Mouse (Mus musculus) hindbrain, embryonic 16.5 days (tissue): Measurements from ENCODE around the gene Blzf1. TPM values are rescaled to one million over a fixed set of nuclear protein-coding genes. Genes with fewer than 3 reads are reported as not detected.

Experiments
- ATAC-seq: fragments of 200-750 bp; cut with Nextera tagmentation; 2 replicates; pipeline ENCODE4 v1.8.0; 2017; ENCODE audit warnings: moderate TSS enrichment, moderate library complexity
- H3K27ac ChIP-seq: fragments of 300-500 bp; sonication (generic); 2 replicates; pipeline ENCODE4 v1.5.1; 2014; ENCODE audit warnings: low read depth, mild to moderate bottlenecking, control low read depth, low read length, moderate library complexity
- H3K27me3 ChIP-seq: fragments of 300-500 bp; sonication (generic); replicated peaks from 2 replicates; pipeline ENCODE4 v1.6.1; 2014; ENCODE audit warnings: low read length; ENCODE audit not compliant: control insufficient read depth, insufficient read depth
- H3K36me3 ChIP-seq: fragments of 300-500 bp; sonication (generic); 2 replicates; pipeline ENCODE4 v1.6.1; 2014; ENCODE audit warnings: mild to moderate bottlenecking, low read length, moderate library complexity, mixed read lengths; ENCODE audit not compliant: control insufficient read depth, insufficient read depth
- H3K4me1 ChIP-seq: fragments of 300-500 bp; sonication (generic); 2 replicates; pipeline ENCODE4 v1.6.1; 2014; ENCODE audit warnings: low read depth, low read length; ENCODE audit not compliant: control insufficient read depth, insufficient read depth
- H3K4me2 ChIP-seq: fragments of 300-500 bp; sonication (generic); 2 replicates; pipeline ENCODE4 v1.6.1; 2014; ENCODE audit warnings: mild to moderate bottlenecking, low read length, control low read depth, moderate library complexity
- H3K4me3 ChIP-seq: fragments of 300-500 bp; sonication (generic); 2 replicates; pipeline ENCODE4 v1.5.1; 2014; ENCODE audit warnings: mild to moderate bottlenecking, low read length, control low read depth, moderate library complexity
- H3K9ac ChIP-seq: fragments of 300-500 bp; sonication (generic); 2 replicates; pipeline ENCODE4 v1.6.1; 2014; ENCODE audit warnings: low read depth, mild to moderate bottlenecking, control low read depth, low read length, moderate library complexity
- H3K9me3 ChIP-seq: fragments of 300-500 bp; sonication (generic); 2 replicates; pipeline ENCODE4 v1.6.1; 2014; ENCODE audit warnings: mild to moderate bottlenecking, low read length, moderate library complexity; ENCODE audit not compliant: control insufficient read depth
- WGBS: fragments of 180-500 bp; shearing (Covaris S2); extraction: QIAGEN DNeasy Blood & Tissue Kit; methylation state at CpG from one replicate; pipeline ENCODE4 v1.1.7; 2014; 5-methylcytosine and 5-hydroxymethylcytosine counted together
- polyA plus RNA-seq: library from polyadenylated mRNA; unstranded; fragments of >200 nt; fragmentation: Nextera tagmentation; extraction: Ambion mirVana; gene quantifications from 2 replicates; pipeline ENCODE4 v1.2.1, GENCODE M21; 2015

Gene Blzf1
- 29.4 and 31.3 TPM in 2 replicates for polyA plus RNA-seq

- Histone ChIP-seq H3K4me2 (peak within 1 kb of the TSS; percentile 89), H3K27ac (peak within 1 kb of the TSS; percentile 69), H3K4me1 (peaks cover 11% of the 10 kb centered on the region), H3K27me3 (no peaks in the 10 kb centered on the region), H3K9me3 (no peaks in the 10 kb centered on the region), H3K4me3 (peak within 1 kb of the TSS; percentile 74), H3K36me3 (peaks cover 4% of the 10 kb centered on the region), H3K9ac (peak within 1 kb of the TSS; percentile 76)
- peak; percentile 99 for ATAC-seq
- WGBS = under 1% methylated on average over 35 of the region's 35 CpGs
Observed at GRCm38 (mm10) chr1:164307124-164307751, at the start of gene Blzf1. TSS of gene Blzf1 (minus strand) at chr1:164307489.

- Histone ChIP-seq H3K9ac (no peak overlapping the region), H3K27ac (no peak overlapping the region), H3K36me3 (no peaks in the 10 kb centered on the region; the same call in 1 of the 2 replicates), H3K4me3 (no peak overlapping the region), H3K4me2 (no peak overlapping the region), H3K27me3 (no peaks in the 10 kb centered on the region), H3K9me3 (no peaks in the 10 kb centered on the region), H3K4me1 (no peaks in the 10 kb centered on the region)
- WGBS = 36% methylated on average over 3 of the region's 3 CpGs
- no peak for ATAC-seq
Observed at GRCm38 (mm10) chr1:164353443-164353842, 46.2 kb upstream of the Blzf1 start.

GRCm38 (mm10) chr1:164342161-164342560, 34.9 kb upstream of the Blzf1 start:
- Histone ChIP-seq H3K9ac (no peak overlapping the region), H3K4me3 (no peak overlapping the region), H3K4me2 (no peak overlapping the region), H3K9me3 (no peaks in the 10 kb centered on the region), H3K36me3 (peaks cover 13% of the 10 kb centered on the region), H3K4me1 (no peaks in the 10 kb centered on the region), H3K27ac (no peak overlapping the region), H3K27me3 (no peaks in the 10 kb centered on the region)
- WGBS = 89% methylated on average over 3 of the region's 3 CpGs
- no peak for ATAC-seq

DNA sequence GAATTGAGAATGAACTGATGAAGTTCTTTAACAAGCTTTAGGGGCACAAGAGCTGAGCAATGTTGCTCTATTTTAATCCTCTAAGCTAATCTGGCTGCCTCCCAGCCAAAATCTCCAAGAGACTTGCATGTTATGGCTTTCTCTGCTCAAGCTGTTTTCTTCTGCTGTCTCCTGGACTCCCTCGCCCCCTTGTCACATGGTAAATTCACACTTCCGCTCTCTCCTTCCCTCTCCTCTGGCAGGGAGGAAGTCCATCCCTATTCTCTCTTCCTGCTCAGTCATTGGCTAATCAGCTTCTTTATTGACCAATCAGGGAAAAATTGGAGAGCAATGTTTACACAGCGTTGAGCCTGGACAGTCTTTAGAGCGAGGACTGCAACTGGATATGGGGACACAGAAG, 28.6 kb upstream of the Blzf1 start:
- H3K4me3 ChIP-seq = no peak overlapping the region
- WGBS = 88% methylated on average over 4 of the region's 4 CpGs

GRCm38 (mm10) chr1:164335435-164335834, 28.1 kb upstream of the Blzf1 start:
- H3K4me3 ChIP-seq = no peak overlapping the region
- H3K27ac ChIP-seq = no peak overlapping the region
- H3K4me2 ChIP-seq = no peak overlapping the region
- no peak overlapping the region for H3K9ac ChIP-seq
- H3K36me3 ChIP-seq = peaks cover 10% of the 10 kb centered on the region
- no peak for ATAC-seq
- no peaks in the 10 kb centered on the region for H3K4me1 ChIP-seq
- no peaks in the 10 kb centered on the region for H3K9me3 ChIP-seq
- no peaks in the 10 kb centered on the region for H3K27me3 ChIP-seq
- WGBS = 98% methylated on average over 3 of the region's 3 CpGs

More for the DNA sequence above, 28.6 kb upstream of the Blzf1 start:
- no peaks in the 10 kb centered on the region for H3K9me3 ChIP-seq
- H3K27me3 ChIP-seq = no peaks in the 10 kb centered on the region
- ATAC-seq = no peak
- H3K4me2 ChIP-seq = no peak overlapping the region
- H3K27ac ChIP-seq = no peak overlapping the region
- no peak overlapping the region for H3K9ac ChIP-seq
- H3K4me1 ChIP-seq = no peaks in the 10 kb centered on the region
- H3K36me3 ChIP-seq = peaks cover 12% of the 10 kb centered on the region

DNA sequence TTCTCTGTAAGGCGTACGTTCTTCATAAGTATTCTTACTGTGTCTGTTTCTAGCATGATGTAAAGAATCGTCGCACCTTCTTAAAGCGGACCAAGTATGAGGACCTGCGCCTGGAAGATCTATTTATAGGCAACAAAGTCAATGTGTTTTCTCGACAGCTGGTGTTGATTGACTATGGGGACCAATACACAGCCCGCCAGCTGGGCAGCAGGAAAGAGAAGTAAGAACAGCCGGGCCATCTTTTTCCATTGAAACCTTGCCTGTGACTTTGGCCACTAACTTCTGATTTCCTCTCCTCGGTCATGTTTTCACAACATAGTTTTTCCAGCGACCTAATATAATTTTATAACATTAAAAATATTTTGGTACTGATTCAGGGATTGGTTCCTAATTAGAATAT, 25.3 kb upstream of the Blzf1 start:
- H3K4me3 ChIP-seq = no peak overlapping the region
- no peaks in the 10 kb centered on the region for H3K9me3 ChIP-seq
- no peaks in the 10 kb centered on the region for H3K27me3 ChIP-seq
- H3K9ac ChIP-seq = no peak overlapping the region
- no peak for ATAC-seq
- H3K36me3 ChIP-seq = peaks cover 9% of the 10 kb centered on the region
- H3K4me1 ChIP-seq = no peaks in the 10 kb centered on the region
- no peak overlapping the region for H3K4me2 ChIP-seq
- no peak overlapping the region for H3K27ac ChIP-seq
- WGBS = 88% methylated on average over 11 of the region's 11 CpGs

GRCm38 (mm10) chr1:164327764-164328163, 20.5 kb upstream of the Blzf1 start:
- no peak for ATAC-seq
- Histone ChIP-seq H3K9me3 (no peaks in the 10 kb centered on the region), H3K4me2 (no peak overlapping the region), H3K27me3 (no peaks in the 10 kb centered on the region), H3K27ac (no peak overlapping the region), H3K9ac (no peak overlapping the region), H3K4me3 (no peak overlapping the region), H3K36me3 (no peaks in the 10 kb centered on the region; the same call in 1 of the 2 replicates), H3K4me1 (peaks cover 3% of the 10 kb centered on the region)
- 73% methylated on average over 7 of the region's 7 CpGs for WGBS

DNA sequence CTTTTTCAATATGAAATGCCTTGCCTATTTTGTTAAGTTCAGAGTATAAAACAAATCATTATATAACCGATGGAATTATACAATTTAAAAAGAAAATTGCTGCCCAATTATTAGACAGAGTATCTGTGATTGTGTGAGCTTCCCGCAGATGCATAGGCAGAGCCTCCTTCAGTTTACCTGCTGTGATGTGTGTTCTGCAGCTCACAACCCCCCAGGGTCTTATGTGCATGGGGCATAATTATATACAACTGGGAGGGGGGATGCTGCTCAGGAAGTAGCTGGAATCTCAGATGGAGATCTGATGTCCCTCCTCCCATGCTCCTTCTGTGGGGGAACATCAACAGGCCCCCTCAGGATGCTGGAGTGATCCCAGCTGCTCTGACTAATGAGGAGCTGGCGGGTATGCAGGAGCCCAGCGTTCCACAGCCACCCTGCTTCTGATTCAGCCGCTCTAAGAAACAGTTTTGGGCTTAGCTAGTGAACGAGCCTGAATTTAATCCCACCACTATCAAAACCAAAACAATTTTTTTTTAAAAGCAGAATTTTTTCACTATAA, 19.4 kb upstream of the Blzf1 start:
- no peak overlapping the region for H3K4me2 ChIP-seq
- peaks cover 3% of the 10 kb centered on the region for H3K4me1 ChIP-seq
- H3K4me3 ChIP-seq = no peak overlapping the region
- WGBS = 40% methylated on average over 6 of the region's 6 CpGs
- H3K27ac ChIP-seq = no peak overlapping the region; the same call in 1 of the 2 replicates
- no peaks in the 10 kb centered on the region for H3K27me3 ChIP-seq
- no peaks in the 10 kb centered on the region for H3K9me3 ChIP-seq
- ATAC-seq = peak; percentile 74; the same call in 1 of the 2 replicates
- no peaks in the 10 kb centered on the region for H3K36me3 ChIP-seq
- H3K9ac ChIP-seq = peak overlapping the region; percentile 17; the same call in 1 of the 2 replicates

- no peak overlapping the region for H3K27ac ChIP-seq
- H3K9me3 ChIP-seq = no peaks in the 10 kb centered on the region
- peaks cover 3% of the 10 kb centered on the region for H3K4me1 ChIP-seq
- no peaks in the 10 kb centered on the region for H3K36me3 ChIP-seq
- no peak overlapping the region for H3K4me3 ChIP-seq
- no peaks in the 10 kb centered on the region for H3K27me3 ChIP-seq
- no peak for ATAC-seq
- no peak overlapping the region for H3K4me2 ChIP-seq
- 89% methylated on average over 2 of the region's 2 CpGs for WGBS
- no peak overlapping the region for H3K9ac ChIP-seq
Observed at GRCm38 (mm10) chr1:164324878-164325277, 17.6 kb upstream of the Blzf1 start.
